Comparison of ENCODE assay signal across 24 mouse cellular contexts in genomic region chr12:28922236-28922635, GRCm38 (mm10).
"Had no signal": no experiment of that assay in that cellular context is flagged by ENCODE, and none has a peak within 500 bp of the region (broad histone marks: within the 10 kb centered on the region; RNA-seq: fewer than 3 reads in every experiment).

No protein-coding gene starts in this region.

- H3K4me3 ChIP-seq: heart, adult 2 months; heart, embryonic 13.5 days; heart, embryonic 15.5 days; kidney, embryonic 15.5 days; limb, embryonic 13.5 days; limb, embryonic 15.5 days; liver, embryonic 12.5 days had no signal

- H3K27ac ChIP-seq: heart, adult 2 months; heart, embryonic 13.5 days; heart, embryonic 15.5 days; hindbrain, embryonic 14.5 days; hindbrain, postnatal 0 days; kidney, embryonic 15.5 days; kidney, postnatal 0 days; limb, embryonic 13.5 days; limb, embryonic 15.5 days; liver, embryonic 12.5 days had no signal

- H3K4me1 ChIP-seq: kidney, embryonic 15.5 days; limb, embryonic 13.5 days; limb, embryonic 15.5 days; liver, embryonic 12.5 days had no signal

- H3K27me3 ChIP-seq: heart, embryonic 13.5 days; heart, embryonic 15.5 days; kidney, embryonic 15.5 days; limb, embryonic 13.5 days; limb, embryonic 15.5 days; liver, embryonic 12.5 days had no signal

- H3K36me3 ChIP-seq: heart, embryonic 13.5 days; heart, embryonic 15.5 days; kidney, embryonic 15.5 days; limb, embryonic 13.5 days; limb, embryonic 15.5 days; liver, embryonic 12.5 days had no signal

- H3K9ac ChIP-seq: heart, embryonic 13.5 days; heart, embryonic 15.5 days; hindbrain, embryonic 14.5 days; kidney, embryonic 15.5 days; limb, embryonic 13.5 days; limb, embryonic 15.5 days; liver, embryonic 12.5 days had no signal

- H3K9me3 ChIP-seq: heart, embryonic 13.5 days; heart, embryonic 15.5 days; kidney, embryonic 15.5 days; limb, embryonic 13.5 days; limb, embryonic 15.5 days; liver, embryonic 12.5 days had no signal

- DNase-seq: gastrocnemius, postnatal 14 days; gastrocnemius, postnatal 36 days; heart, adult 2 months; heart, postnatal 14 days; heart, postnatal 36 days; kidney, adult 11 months; kidney, adult 2 months; kidney, adult 9 months; kidney, postnatal 14 days; kidney, postnatal 36 days; layer of hippocampus, adult 9-11 months; layer of hippocampus, postnatal 36 days; left cerebral cortex, postnatal 4 days had no signal

- ATAC-seq: hindbrain, postnatal 0 days; intestine, embryonic 16.5 days; liver, embryonic 12.5 days had no signal

- H3K4me2 ChIP-seq: heart, embryonic 11.5 days; heart, embryonic 13.5 days; heart, embryonic 15.5 days; hindbrain, embryonic 14.5 days; kidney, embryonic 15.5 days; limb, embryonic 13.5 days; limb, embryonic 15.5 days; liver, embryonic 12.5 days had no signal
